Mouse (Mus musculus): ENCODE measurements at regions not wholly inside any gene's neighbourhood (a gene's known extent, or its start where the extent isn't known, plus 50 kb on each side); places are given as distances from the start of the nearest gene placed in this dataset.

DNA sequence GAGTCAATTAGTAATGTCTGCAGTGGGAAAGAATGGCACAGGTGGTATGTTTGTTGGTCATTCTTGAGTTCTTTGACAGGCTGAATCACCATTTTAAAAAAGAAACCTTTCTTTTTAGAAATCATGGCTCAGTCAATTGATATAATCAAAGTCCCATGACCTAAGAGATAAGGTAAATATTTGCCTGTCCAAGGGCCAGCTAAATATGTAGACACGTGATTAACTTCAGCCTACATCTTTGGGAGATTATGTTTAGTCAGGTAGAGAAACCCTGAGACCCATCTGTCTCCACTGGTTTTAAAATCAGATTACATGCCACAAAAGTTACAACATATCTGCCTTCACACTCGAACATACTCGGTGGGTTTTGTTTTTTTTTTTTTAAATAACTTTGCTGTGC, 128.6 kb upstream of the Kazn start:
- Histone ChIP-seq H3K9ac (replicated peaks) (no peak overlapping the region), H3K36me3 (replicated peaks; ENCODE audit: control insufficient read depth, insufficient read depth, low read depth) (no peaks in the 10 kb centered on the region), H3K27ac (no peak overlapping the region), H3K4me1 (replicated peaks; ENCODE audit: control insufficient read depth in 2 of 2, insufficient read depth in 2 of 2, low read length in 1 of 2) (no peaks in the 10 kb centered on the region), H3K27me3 (ENCODE audit: control insufficient read depth, insufficient read depth, low read length) (no peaks in the 10 kb centered on the region), H3K4me3 (ENCODE audit: insufficient read depth in 1 of 2, low read depth in 2 of 2, low read length in 2 of 2) (no peak overlapping the region), H3K9me3 (ENCODE audit: control insufficient read depth, low read length) (no peaks in the 10 kb centered on the region), H3K4me2 (ENCODE audit: low read depth) (no peak overlapping the region)
- TF ChIP-seq EP300 (IDR thresholded peaks at IDR 0.05; ENCODE audit: low read depth) (no peak), CTCF (IDR thresholded peaks at IDR 0.05; ENCODE audit: low read depth) (no peak)
- ATAC-seq (ENCODE audit: insufficient read depth), result no peak
- DNase-seq (ENCODE audit: low read depth in 3 of 3, low spot score in 3 of 3), result no peak
- 39% methylated on average over 3 of the region's 3 CpGs for WGBS (ENCODE audit: insufficient replicate concordance)

DNA sequence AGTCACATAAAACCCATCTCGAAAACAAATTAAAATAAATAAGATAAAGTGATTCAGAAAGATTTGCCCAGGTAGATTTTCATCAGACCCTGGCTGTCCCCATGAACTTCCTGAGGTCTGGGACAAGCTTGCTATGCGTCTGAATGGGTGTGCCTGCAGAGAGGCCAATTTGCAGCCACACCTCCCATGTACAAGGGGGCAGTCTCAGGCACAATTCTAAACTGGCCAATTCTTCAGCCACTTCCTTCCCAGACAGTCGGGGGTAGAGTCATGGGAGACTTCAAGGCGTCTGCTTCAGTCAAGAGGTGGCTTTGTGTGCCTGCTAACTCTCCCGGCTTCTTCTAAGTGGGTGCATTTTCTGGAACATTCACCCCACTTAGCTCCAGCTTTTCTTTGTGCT, 122.9 kb upstream of the Kazn start:
- no peak overlapping the region for H3K9ac ChIP-seq (replicated peaks)
- ATAC-seq (ENCODE audit: insufficient read depth), result no peak
- H3K9me3 ChIP-seq (ENCODE audit: control insufficient read depth, low read length), result no peaks in the 10 kb centered on the region
- no peaks in the 10 kb centered on the region for H3K36me3 ChIP-seq (replicated peaks; ENCODE audit: control insufficient read depth, insufficient read depth, low read depth)
- H3K27me3 ChIP-seq (ENCODE audit: control insufficient read depth, insufficient read depth, low read length), result no peaks in the 10 kb centered on the region
- H3K4me1 ChIP-seq (replicated peaks; ENCODE audit: control insufficient read depth in 2 of 2, insufficient read depth in 2 of 2, low read length in 1 of 2), result peaks cover 0 to 2% of the 10 kb centered on the region in 2 experiments; a peak in 1 of 4 replicates
- no peak for DNase-seq (ENCODE audit: low read depth in 3 of 3, low spot score in 3 of 3)
- 45% methylated on average over 5 of the region's 5 CpGs for WGBS (ENCODE audit: insufficient replicate concordance)
- no peak overlapping the region for H3K4me3 ChIP-seq (ENCODE audit: insufficient read depth in 1 of 2, low read depth in 2 of 2, low read length in 2 of 2)
- H3K27ac ChIP-seq, result no peak overlapping the region
- TF ChIP-seq EP300 (IDR thresholded peaks at IDR 0.05; ENCODE audit: low read depth) (no peak), CTCF (IDR thresholded peaks at IDR 0.05; ENCODE audit: low read depth) (no peak)
- no peak overlapping the region for H3K4me2 ChIP-seq (ENCODE audit: low read depth)

DNA sequence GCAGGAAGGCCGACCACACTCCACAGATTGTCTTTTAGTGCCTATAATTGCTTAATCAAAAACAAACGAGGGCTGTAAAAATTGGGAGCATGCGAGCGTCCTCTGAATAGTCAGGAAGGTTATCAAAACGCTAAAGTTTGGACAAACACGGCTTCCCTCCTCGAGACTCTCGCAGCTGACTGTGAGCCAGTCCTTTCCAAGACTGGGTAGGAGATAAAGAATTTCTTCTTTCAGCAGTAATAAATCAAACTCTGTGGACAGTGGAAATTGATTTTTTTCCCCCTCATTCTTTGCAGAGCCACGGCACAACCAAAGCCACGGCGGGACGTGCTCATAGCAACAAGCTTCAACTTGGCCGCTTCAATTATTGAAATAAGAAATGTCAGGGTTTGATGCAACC, 119.7 kb upstream of the Kazn start:
- Histone ChIP-seq H3K4me2 (ENCODE audit: low read depth) (no peak overlapping the region), H3K9ac (replicated peaks) (no peak overlapping the region), H3K9me3 (ENCODE audit: control insufficient read depth, low read length) (no peaks in the 10 kb centered on the region), H3K27me3 (ENCODE audit: control insufficient read depth, insufficient read depth, low read length) (no peaks in the 10 kb centered on the region), H3K4me1 (replicated peaks; ENCODE audit: control insufficient read depth in 2 of 2, insufficient read depth in 2 of 2, low read length in 1 of 2) (peaks cover 0 to 2% of the 10 kb centered on the region in 2 experiments; a peak in 1 of 4 replicates), H3K36me3 (replicated peaks; ENCODE audit: control insufficient read depth, insufficient read depth, low read depth) (no peaks in the 10 kb centered on the region), H3K27ac (no peak overlapping the region), H3K4me3 (ENCODE audit: insufficient read depth in 1 of 2, low read depth in 2 of 2, low read length in 2 of 2) (no peak overlapping the region)
- 65% methylated on average over 13 of the region's 13 CpGs for WGBS (ENCODE audit: insufficient replicate concordance)
- TF ChIP-seq CTCF (IDR thresholded peaks at IDR 0.05; ENCODE audit: low read depth) (no peak), EP300 (IDR thresholded peaks at IDR 0.05; ENCODE audit: low read depth) (no peak)
- ATAC-seq (ENCODE audit: insufficient read depth) (no peak), DNase-seq (ENCODE audit: low read depth in 3 of 3, low spot score in 3 of 3) (no peak)

DNA sequence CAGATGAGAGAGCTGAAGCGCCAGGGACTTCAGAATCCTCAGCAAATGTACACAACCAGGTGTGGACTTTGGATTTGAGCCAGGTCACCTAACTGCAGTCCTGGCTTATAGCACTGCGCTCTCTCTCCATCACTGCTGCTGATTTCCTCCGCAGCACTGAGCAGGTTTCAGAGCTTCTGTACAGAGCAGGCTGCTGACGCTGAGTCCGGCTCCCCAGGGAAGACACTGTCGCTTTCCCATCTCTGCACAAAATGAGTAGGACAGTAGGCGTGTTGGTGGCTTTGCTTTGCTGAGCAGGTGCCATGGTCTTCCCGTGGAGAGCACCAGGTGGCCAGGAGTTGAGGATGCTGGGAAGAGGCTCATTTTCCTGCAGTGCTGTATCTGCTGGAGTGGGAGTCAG, 116.2 kb upstream of the Kazn start:
- WGBS (ENCODE audit: insufficient replicate concordance), result 65% methylated on average over 8 of the region's 8 CpGs
- Histone ChIP-seq H3K9ac (replicated peaks) (no peak overlapping the region), H3K4me3 (ENCODE audit: insufficient read depth in 1 of 2, low read depth in 2 of 2, low read length in 2 of 2) (no peak overlapping the region), H3K4me1 (replicated peaks; ENCODE audit: control insufficient read depth in 2 of 2, insufficient read depth in 2 of 2, low read length in 1 of 2) (peaks cover 0 to 5% of the 10 kb centered on the region in 2 experiments; a peak in 2 of 4 replicates), H3K27ac (no peak overlapping the region), H3K4me2 (ENCODE audit: low read depth) (no peak overlapping the region), H3K9me3 (ENCODE audit: control insufficient read depth, low read length) (no peaks in the 10 kb centered on the region), H3K36me3 (replicated peaks; ENCODE audit: control insufficient read depth, insufficient read depth, low read depth) (no peaks in the 10 kb centered on the region), H3K27me3 (ENCODE audit: control insufficient read depth, insufficient read depth, low read length) (no peaks in the 10 kb centered on the region)
- TF ChIP-seq CTCF (IDR thresholded peaks at IDR 0.05; ENCODE audit: low read depth) (no peak), EP300 (IDR thresholded peaks at IDR 0.05; ENCODE audit: low read depth) (no peak)
- DNase-seq (ENCODE audit: low read depth in 3 of 3, low spot score in 3 of 3), result no peak
- ATAC-seq (ENCODE audit: insufficient read depth), result no peak

DNA sequence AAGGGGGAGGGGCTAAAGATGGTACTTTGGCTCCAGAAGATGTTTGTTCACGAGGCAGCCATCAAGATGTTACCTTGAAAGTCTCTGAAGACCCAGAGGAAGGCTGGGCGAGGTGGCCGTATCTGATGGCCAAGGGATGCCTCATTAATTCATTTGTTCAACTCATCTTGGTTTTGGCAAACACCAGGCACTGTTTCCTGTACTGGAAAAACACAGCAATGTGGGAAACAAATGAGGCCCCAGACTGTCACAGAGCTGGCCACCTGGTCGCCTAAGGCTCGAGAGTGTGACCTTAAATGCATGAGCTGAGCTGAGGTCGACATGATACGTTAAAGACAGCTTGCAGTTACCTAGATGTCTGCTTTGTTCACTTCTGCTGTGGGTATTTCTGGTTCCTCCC, 114.3 kb upstream of the Kazn start:
- no peaks in the 10 kb centered on the region for H3K27me3 ChIP-seq (ENCODE audit: control insufficient read depth, insufficient read depth, low read length)
- H3K9me3 ChIP-seq (ENCODE audit: control insufficient read depth, low read length), result no peaks in the 10 kb centered on the region
- 57% methylated on average over 7 of the region's 7 CpGs for WGBS (ENCODE audit: insufficient replicate concordance)
- no peak overlapping the region for H3K4me2 ChIP-seq (ENCODE audit: low read depth)
- no peak overlapping the region for H3K27ac ChIP-seq
- H3K9ac ChIP-seq (replicated peaks), result no peak overlapping the region
- H3K4me3 ChIP-seq (ENCODE audit: insufficient read depth in 1 of 2, low read depth in 2 of 2, low read length in 2 of 2), result no peak overlapping the region
- ATAC-seq (ENCODE audit: insufficient read depth), result no peak
- no peak for DNase-seq (ENCODE audit: low read depth in 3 of 3, low spot score in 3 of 3)
- TF ChIP-seq EP300 (IDR thresholded peaks at IDR 0.05; ENCODE audit: low read depth), result no peak
- TF ChIP-seq CTCF (IDR thresholded peaks at IDR 0.05; ENCODE audit: low read depth), result no peak
- peaks cover 0 to 3% of the 10 kb centered on the region in 2 experiments; a peak in 2 of 4 replicates for H3K4me1 ChIP-seq (replicated peaks; ENCODE audit: control insufficient read depth in 2 of 2, insufficient read depth in 2 of 2, low read length in 1 of 2)
- H3K36me3 ChIP-seq (replicated peaks; ENCODE audit: control insufficient read depth, insufficient read depth, low read depth), result no peaks in the 10 kb centered on the region

Data from liver, embryonic 14.5 days (tissue).